Mouse (Mus musculus): ENCODE data around the gene Mpp4. TPM values are rescaled to one million over a fixed set of nuclear protein-coding genes. Genes with fewer than 3 reads are reported as not detected.
A peak's percentile ranks its signal among the peaks of the same experiment; 100 is the strongest.

Gene Mpp4
- 0.43 and 0.49 TPM in 2 replicates for polyA plus RNA-seq (2015; fragmentation: Nextera tagmentation; extraction: Ambion mirVana)

GRCm38 (mm10) chr1:59163030-59163461 is at the start of gene Mpp4:
Gene Mpp4 (minus strand): TSS chr1:59163389.
- H3K4me3 ChIP-seq (replicated peaks; ENCODE audit: low read depth, low read length) = no peak within 1 kb of the TSS
- H3K4me2 ChIP-seq (ENCODE audit: low read length) = no peak within 1 kb of the TSS
- no peak within 1 kb of the TSS for H3K27ac ChIP-seq
- H3K9ac ChIP-seq (ENCODE audit: low read depth, low read length) = no peak within 1 kb of the TSS
- H3K9me3 ChIP-seq (replicated peaks; ENCODE audit: low read length) = no peaks in the 10 kb centered on the region
- ATAC-seq (replicated peaks; ENCODE audit: low FRiP score, low read depth) (no peak), DNase-seq (ENCODE audit: low spot score) (no peak)
- TF ChIP-seq CTCF (IDR thresholded peaks at IDR 0.05; ENCODE audit: low read depth) = no peak
- WGBS = 73% methylated on average over 12 of the region's 12 CpGs
- H3K36me3 ChIP-seq (ENCODE audit: insufficient read depth, low read length) = 0 out of 2 replicates have a peak, but pooled peaks cover 9% of the 10 kb centered on the region
- H3K4me1 ChIP-seq (replicated peaks; ENCODE audit: insufficient read depth, low read length) = no peaks in the 10 kb centered on the region
- H3K27me3 ChIP-seq (ENCODE audit: insufficient read depth, low read length) = no peaks in the 10 kb centered on the region

GRCm38 (mm10) chr1:59212951-59213350 is 49.8 kb upstream of the Mpp4 start:
- DNase-seq (ENCODE audit: low spot score) (no peak), ATAC-seq (replicated peaks; ENCODE audit: low FRiP score, low read depth) (no peak)
- Histone ChIP-seq H3K9ac (ENCODE audit: low read depth, low read length) (no peak overlapping the region), H3K4me2 (ENCODE audit: low read length) (no peak overlapping the region), H3K4me1 (replicated peaks; ENCODE audit: insufficient read depth, low read length) (no peaks in the 10 kb centered on the region), H3K27me3 (ENCODE audit: insufficient read depth, low read length) (no peaks in the 10 kb centered on the region), H3K36me3 (ENCODE audit: insufficient read depth, low read length) (peaks cover 17% of the 10 kb centered on the region; the same call in 1 of the 2 replicates), H3K9me3 (replicated peaks; ENCODE audit: low read length) (no peaks in the 10 kb centered on the region), H3K27ac (peak overlapping the region; percentile 72; the same call in 1 of the 2 replicates), H3K4me3 (replicated peaks; ENCODE audit: low read depth, low read length) (no peak overlapping the region)
- WGBS = no CpG with 5 or more reads among the region's 1 CpGs
- TF ChIP-seq CTCF (IDR thresholded peaks at IDR 0.05; ENCODE audit: low read depth) = no peak

GRCm38 (mm10) chr1:59212076-59212779 is 49.0 kb upstream of the Mpp4 start:
- H3K4me3 ChIP-seq (replicated peaks; ENCODE audit: low read depth, low read length) = no peak overlapping the region
- no peaks in the 10 kb centered on the region for H3K4me1 ChIP-seq (replicated peaks; ENCODE audit: insufficient read depth, low read length)
- WGBS = 56% methylated on average over 5 of the region's 5 CpGs
- no peaks in the 10 kb centered on the region for H3K27me3 ChIP-seq (ENCODE audit: insufficient read depth, low read length)
- no peak overlapping the region for H3K4me2 ChIP-seq (ENCODE audit: low read length)
- H3K36me3 ChIP-seq (ENCODE audit: insufficient read depth, low read length) = peaks cover 17% of the 10 kb centered on the region; the same call in 1 of the 2 replicates
- H3K9me3 ChIP-seq (replicated peaks; ENCODE audit: low read length) = no peaks in the 10 kb centered on the region
- peak; percentile 32 for DNase-seq (ENCODE audit: low spot score)
- peak; percentile 82; the same call in 1 of the 2 replicates for ATAC-seq (replicated peaks; ENCODE audit: low FRiP score, low read depth)
- H3K9ac ChIP-seq (ENCODE audit: low read depth, low read length) = no peak overlapping the region
- peak overlapping the region; percentile 72 for H3K27ac ChIP-seq
- TF ChIP-seq CTCF (IDR thresholded peaks at IDR 0.05; ENCODE audit: low read depth) = no peak

- Histone ChIP-seq H3K9me3 (replicated peaks; ENCODE audit: low read length) (no peaks in the 10 kb centered on the region), H3K27ac (peak overlapping the region; percentile 47), H3K4me2 (ENCODE audit: low read length) (no peak overlapping the region), H3K36me3 (ENCODE audit: insufficient read depth, low read length) (peaks cover 20% of the 10 kb centered on the region; the same call in 1 of the 2 replicates), H3K27me3 (ENCODE audit: insufficient read depth, low read length) (no peaks in the 10 kb centered on the region), H3K9ac (ENCODE audit: low read depth, low read length) (no peak overlapping the region), H3K4me3 (replicated peaks; ENCODE audit: low read depth, low read length) (no peak overlapping the region), H3K4me1 (replicated peaks; ENCODE audit: insufficient read depth, low read length) (no peaks in the 10 kb centered on the region)
- 73% methylated on average over 4 of the region's 4 CpGs for WGBS
- TF ChIP-seq CTCF (IDR thresholded peaks at IDR 0.05; ENCODE audit: low read depth) = no peak
- ATAC-seq (replicated peaks; ENCODE audit: low FRiP score, low read depth) = no peak
- DNase-seq (ENCODE audit: low spot score) = no peak
Observed at GRCm38 (mm10) chr1:59211651-59212050, 48.5 kb upstream of the Mpp4 start.

GRCm38 (mm10) chr1:59208331-59208730 is 45.1 kb upstream of the Mpp4 start:
- no peak for ATAC-seq (replicated peaks; ENCODE audit: low FRiP score, low read depth)
- Histone ChIP-seq H3K9me3 (replicated peaks; ENCODE audit: low read length) (no peaks in the 10 kb centered on the region), H3K27me3 (ENCODE audit: insufficient read depth, low read length) (no peaks in the 10 kb centered on the region), H3K4me2 (ENCODE audit: low read length) (no peak overlapping the region), H3K4me1 (replicated peaks; ENCODE audit: insufficient read depth, low read length) (no peaks in the 10 kb centered on the region), H3K9ac (ENCODE audit: low read depth, low read length) (no peak overlapping the region), H3K27ac (no peak overlapping the region), H3K4me3 (replicated peaks; ENCODE audit: low read depth, low read length) (no peak overlapping the region), H3K36me3 (ENCODE audit: insufficient read depth, low read length) (peaks cover 22% of the 10 kb centered on the region; the same call in 1 of the 2 replicates)
- no peak for DNase-seq (ENCODE audit: low spot score)
- 76% methylated on average over 1 of the region's 1 CpGs for WGBS
- TF ChIP-seq CTCF (IDR thresholded peaks at IDR 0.05; ENCODE audit: low read depth) = no peak

GRCm38 (mm10) chr1:59204489-59204888 is 41.3 kb upstream of the Mpp4 start:
- no peak overlapping the region for H3K4me3 ChIP-seq (replicated peaks; ENCODE audit: low read depth, low read length)
- no peak overlapping the region for H3K4me2 ChIP-seq (ENCODE audit: low read length)
- 90% methylated on average over 1 of the region's 1 CpGs for WGBS
- TF ChIP-seq CTCF (IDR thresholded peaks at IDR 0.05; ENCODE audit: low read depth) = no peak
- no peak for ATAC-seq (replicated peaks; ENCODE audit: low FRiP score, low read depth)
- H3K27me3 ChIP-seq (ENCODE audit: insufficient read depth, low read length) = no peaks in the 10 kb centered on the region
- no peaks in the 10 kb centered on the region for H3K4me1 ChIP-seq (replicated peaks; ENCODE audit: insufficient read depth, low read length)
- no peak for DNase-seq (ENCODE audit: low spot score)
- no peaks in the 10 kb centered on the region for H3K9me3 ChIP-seq (replicated peaks; ENCODE audit: low read length)
- no peak overlapping the region for H3K27ac ChIP-seq
- H3K36me3 ChIP-seq (ENCODE audit: insufficient read depth, low read length) = peaks cover 27% of the 10 kb centered on the region; the same call in 1 of the 2 replicates
- no peak overlapping the region for H3K9ac ChIP-seq (ENCODE audit: low read depth, low read length)

All from kidney, postnatal 0 days (tissue).